Mouse (Mus musculus) olfactory bulb, adult 2 months (tissue): ENCODE data around the gene Spata2l.
"Not testable (repeated sequence)": the region's sequence is repeated elsewhere in the genome, so short reads cannot be mapped to it uniquely, and the experiment has no call there.

Experiments
- CTCF ChIP-seq: fragments of 200-500 bp; IDR thresholded peaks from 2 replicates; pipeline ENCODE4 v1.5.1; 2012; ENCODE audit warnings: low read depth, mild to moderate bottlenecking, low read length, moderate library complexity; ENCODE audit not compliant: insufficient read depth
- POLR2A ChIP-seq: fragments of 200-500 bp; IDR thresholded peaks from 2 replicates; pipeline ENCODE4 v1.6.1; 2012; ENCODE audit warnings: mild to moderate bottlenecking, low read depth, low read length, moderate library complexity; ENCODE audit not compliant: insufficient read depth

GRCm38 (mm10) chr8:123282994-123283393, 47.0 kb upstream of the Spata2l start:
- not testable (repeated sequence) for TF ChIP-seq CTCF, POLR2A
